Mouse (Mus musculus) erythroid progenitor cell, adult 5-6 weeks (primary cell): ENCODE data around the gene Rab15. TPM values are rescaled to one million over a fixed set of nuclear protein-coding genes. Genes with fewer than 3 reads are reported as not detected.
A peak's percentile ranks its signal among the peaks of the same experiment; 100 is the strongest.
"Not testable (repeated sequence)": the region's sequence is repeated elsewhere in the genome, so short reads cannot be mapped to it uniquely, and the experiment has no call there.

Experiments used
- ATAC-seq: replicated peaks from 2 replicates; pipeline ENCODE4 v1.8.0; 2016; ENCODE audit warnings: moderate number of reproducible peaks, mild to moderate bottlenecking, moderate TSS enrichment, inconsistent platforms; ENCODE audit not compliant: poor library complexity, low FRiP score, severe bottlenecking
- total RNA-seq, 2 experiments: library from RNA; stranded (forward) in 1 of 2; stranded (reverse) in 1 of 2; fragments of 150-400 nt in 1 of 2; fragments of 186-747, 209-891 nt in 1 of 2; gene quantifications; 2 replicates each; pipeline versions ENCODE4 v1.2.3 to v1.2.4; 2015 to 2017; ENCODE audit warnings: low replicate concordance in 2 of 2

Rab15 gene
- 0.36 TPM in 1 of 2 replicates, not detected in the other for total RNA-seq (2015; ENCODE audit: low replicate concordance)
- not detected in 2 replicates for total RNA-seq (2017; ENCODE audit: low replicate concordance)

DNA sequence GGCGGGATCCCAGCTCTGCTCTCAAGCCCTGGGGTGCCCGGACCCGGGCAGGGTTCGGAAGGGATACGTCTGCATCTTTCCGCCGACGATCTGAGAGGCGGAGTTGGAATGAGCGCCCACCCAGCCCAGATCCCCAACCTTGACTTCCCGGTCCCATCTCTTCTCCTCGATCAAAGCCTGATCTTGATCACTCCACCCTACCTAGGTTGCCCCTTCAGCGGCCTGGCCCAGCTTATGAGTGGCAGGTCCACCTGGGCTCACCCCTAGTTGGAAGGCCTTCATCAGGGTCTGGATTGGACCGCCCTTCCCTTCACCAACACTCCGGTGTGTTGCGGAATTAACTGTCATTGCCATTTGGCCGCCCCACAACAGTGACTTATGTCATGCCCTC is at the start of gene Rab15:
Rab15 (minus strand) TSS at position 258 of the 391 bp plus-strand sequence.
- no peak for ATAC-seq

DNA sequence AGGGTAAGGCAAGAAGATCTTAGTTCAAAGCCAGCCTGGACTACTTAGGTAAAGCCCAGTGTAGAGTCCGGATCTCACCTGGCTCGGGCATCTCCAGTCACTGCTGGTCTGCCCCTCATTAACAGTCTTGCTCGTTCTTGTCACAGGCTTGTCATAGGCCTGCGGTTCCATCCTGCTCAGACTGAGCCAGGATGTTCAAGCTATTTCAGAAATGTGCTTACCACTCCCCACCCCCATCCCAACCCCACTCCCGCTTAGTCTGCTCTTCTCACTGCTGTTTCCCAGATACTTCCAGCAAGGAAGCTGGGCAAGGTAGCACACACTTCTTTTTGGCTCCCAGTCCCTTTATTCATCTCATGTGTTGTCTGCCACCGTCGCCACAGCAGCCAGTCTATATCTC is 46.9 kb upstream of the Rab15 start:
- ATAC-seq = no peak

DNA sequence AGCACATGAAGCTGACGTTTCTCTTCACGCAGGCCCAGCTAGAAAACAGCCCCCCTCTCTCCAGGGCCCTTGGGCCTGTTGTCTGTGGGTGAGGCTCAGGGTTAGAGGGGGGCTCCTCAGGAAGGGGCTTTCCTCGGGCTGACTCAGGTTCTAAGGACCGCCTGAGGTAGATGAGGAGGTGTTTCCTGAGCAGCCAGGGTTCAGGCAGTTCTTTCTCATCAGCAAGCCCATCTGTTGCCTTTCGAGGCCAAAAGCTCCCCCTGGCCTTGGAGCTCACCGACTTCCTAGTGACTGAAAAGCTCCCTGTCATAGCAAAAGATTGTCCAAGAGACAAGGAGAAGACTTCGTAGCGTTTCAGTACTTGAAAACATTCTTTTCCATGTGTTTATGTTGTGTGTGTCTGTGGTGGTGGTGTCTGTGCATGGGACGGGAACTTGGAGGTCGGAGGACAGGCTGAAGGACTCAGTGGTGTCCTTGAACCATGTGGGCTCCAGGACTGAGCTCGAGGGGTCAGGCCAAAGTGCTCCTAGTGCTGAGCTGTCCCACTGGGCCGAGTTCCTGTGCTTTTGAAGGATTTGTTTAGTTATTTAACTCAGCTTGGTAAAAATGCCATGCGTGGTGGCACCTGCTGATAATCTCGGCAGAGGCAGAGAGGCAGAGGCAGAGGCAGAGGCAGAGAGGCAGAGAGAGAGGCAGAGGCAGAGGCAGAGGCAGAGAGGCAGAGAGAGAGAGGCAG is 45.9 kb upstream of the Rab15 start:
- no peak for ATAC-seq

DNA sequence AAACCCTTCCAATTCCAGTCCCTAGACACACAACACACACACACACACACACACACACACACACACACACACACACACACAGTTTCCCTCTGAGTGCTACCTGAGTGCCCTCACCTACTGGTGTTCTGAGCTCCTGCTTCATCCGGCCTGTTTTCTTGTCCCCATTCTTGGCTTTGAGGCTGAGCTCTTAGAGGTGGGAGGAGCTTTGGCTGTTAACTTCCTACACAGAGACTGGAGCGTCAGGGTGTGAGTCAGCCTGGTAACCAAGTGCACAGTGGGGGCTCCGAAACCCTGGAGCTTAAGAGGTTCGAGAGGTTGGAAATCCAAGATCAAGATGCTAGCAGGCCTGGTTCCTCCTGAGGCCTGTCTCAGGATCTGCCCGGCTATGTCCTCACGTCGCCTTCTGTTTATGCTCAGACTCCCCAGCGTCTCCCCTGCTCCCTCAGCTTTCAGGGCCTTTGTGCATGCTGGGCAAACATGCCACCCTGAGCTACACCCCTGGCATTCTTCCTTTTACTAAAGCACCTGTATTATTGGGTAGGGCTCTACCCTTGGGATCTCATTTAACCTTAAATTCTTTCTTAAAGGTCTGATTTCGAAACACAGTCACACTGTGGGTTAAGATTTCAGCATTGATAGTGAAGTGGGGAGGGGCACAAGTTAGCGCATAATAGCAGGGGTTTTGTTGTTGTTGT is 45.0 kb upstream of the Rab15 start:
- ATAC-seq = no peak

- ATAC-seq = no peak
These were observed 42.6 kb upstream of the Rab15 start for GRCm38 (mm10) chr12:76865266-76865665.

- ATAC-seq = no peak
These were observed 40.9 kb upstream of the Rab15 start for GRCm38 (mm10) chr12:76863651-76864050.

DNA sequence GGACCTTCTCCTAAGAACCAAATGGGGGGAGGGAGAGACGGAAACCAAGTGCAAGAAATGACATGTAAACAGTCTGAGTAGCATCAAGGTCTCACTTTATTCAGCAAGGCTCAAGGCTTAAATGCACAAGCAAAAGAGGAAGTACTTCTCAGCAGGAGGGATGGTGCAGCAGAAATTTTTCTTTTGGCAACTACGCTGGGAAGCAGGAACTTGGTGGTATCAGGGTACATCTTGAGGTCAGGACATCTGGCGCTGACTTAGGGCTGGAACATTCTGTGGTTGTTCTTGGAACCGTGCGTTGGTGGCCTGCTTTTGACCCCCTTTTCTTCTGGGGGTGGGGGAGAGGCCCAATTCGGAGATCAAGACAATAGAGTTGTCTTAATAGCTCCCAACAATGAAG is 36.1 kb upstream of the Rab15 start:
- not testable (repeated sequence) for ATAC-seq

- no peak for ATAC-seq
These were observed 34.4 kb upstream of the Rab15 start for GRCm38 (mm10) chr12:76857087-76857486.

DNA sequence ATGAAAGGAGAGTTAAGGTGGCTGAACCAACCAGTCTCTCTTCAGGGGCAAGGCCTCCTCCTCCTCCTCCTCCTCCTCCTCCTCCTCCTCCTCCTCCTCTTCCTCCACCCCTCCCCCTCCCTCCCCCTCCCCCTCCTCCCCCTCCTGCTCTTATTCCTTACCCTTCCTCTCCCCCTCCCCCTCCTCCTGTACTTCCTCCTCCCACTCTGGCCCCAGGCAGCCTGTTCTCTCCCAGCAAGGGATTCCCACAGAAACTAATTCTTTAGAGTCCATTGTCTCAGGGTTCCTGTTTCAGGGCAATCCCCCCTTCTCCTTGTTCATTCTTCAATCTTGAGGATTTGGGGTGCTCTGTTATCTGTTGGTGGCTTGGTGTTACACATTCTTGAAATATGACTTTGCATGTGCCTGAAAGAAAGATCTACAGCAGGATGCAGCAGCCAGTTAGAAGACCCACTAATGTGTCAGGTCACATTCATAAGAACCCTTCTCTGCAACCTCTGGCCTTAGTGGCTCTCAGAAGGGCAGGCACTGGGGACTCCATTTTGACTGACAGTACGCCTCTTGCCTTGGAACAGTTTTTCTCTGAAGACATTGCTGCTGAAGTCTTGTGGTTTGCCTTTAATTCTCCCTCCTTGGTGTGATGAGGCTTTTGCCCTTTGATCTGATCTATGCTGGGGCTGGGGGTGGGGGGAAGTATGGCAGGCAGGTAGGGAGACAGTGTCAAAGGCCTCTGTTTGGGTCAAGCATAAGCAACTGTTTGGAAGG is 30.9 kb upstream of the Rab15 start:
- no peak for ATAC-seq

GRCm38 (mm10) chr12:76852419-76852818 is 29.7 kb upstream of the Rab15 start:
- ATAC-seq = no peak

DNA sequence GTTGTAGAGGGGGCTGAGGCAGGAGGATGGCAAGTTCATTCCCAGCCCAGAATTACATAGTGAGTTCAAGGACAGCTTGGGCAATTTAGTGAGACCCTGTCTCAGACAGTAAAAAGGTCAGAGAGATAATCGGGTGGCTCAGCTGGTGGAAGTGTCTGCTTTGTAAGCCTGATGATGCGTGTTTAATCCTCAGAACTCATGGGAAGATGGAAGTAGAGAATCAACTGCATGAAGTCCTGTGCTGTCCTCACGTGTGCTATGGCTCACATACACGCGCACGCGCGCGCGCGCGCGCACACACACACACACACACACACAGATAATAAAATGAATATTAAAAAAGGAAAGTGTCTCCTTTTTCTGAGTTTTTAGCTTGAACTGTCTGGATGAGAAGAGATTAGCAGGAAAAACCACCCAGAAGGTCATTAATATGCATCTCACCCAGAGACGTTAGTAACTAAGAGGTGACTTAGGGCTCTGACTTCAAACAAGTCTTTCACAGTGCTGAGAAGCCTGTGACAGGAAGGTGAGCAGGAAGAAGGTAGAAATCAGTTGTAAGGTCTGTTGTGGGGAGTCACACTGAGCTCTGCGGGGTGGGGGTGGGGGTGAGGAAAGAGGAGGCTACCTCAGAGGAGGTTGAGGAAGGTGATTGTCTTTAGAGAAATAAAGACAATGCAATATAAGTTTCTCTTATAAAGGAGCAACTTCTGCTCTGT is 21.8 kb upstream of the Rab15 start:
- ATAC-seq = no peak

GRCm38 (mm10) chr12:76840081-76840480 is 17.4 kb upstream of the Rab15 start:
- no peak for ATAC-seq

- no peak for ATAC-seq
These were observed 16.6 kb upstream of the Rab15 start for GRCm38 (mm10) chr12:76839298-76839697.

DNA sequence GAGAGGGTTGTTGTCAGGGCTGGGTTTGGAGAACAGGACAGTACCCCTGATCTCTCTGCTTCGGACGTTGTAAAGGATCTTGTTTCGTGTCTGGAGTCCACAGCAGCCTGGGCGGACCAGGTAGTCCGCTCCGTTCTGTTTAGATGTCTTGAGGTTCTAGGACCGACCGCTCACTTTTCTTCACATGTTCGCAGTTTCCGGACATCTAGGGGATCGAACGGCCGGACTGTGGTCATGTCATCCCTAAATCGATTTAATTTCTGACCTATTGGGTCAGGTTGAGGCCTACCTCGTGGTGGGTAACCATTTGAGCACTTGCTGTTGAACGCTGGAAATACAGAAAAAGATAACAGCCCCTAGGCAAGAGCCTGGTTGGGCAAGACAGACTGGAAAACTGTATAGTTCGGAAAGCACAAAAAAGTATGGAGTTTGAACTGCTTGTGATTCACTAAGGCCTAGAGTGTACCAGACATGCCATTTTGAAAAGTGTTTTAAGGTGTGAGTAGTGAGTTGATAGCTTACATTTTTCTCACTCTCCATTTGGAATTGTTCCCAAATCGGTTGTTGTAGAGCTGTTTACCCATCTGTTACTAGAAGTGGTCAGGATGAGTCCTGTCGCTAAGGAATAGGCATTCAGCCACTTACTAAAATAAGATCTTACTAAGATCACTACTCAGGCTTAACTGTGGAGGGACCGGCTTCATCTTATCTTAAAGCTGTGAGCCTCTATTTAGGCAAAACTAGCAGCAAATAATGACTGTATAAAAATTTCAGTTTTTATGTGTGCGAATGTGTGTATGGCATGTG is 15.3 kb upstream of the Rab15 start:
- peak; percentile 59 for ATAC-seq

DNA sequence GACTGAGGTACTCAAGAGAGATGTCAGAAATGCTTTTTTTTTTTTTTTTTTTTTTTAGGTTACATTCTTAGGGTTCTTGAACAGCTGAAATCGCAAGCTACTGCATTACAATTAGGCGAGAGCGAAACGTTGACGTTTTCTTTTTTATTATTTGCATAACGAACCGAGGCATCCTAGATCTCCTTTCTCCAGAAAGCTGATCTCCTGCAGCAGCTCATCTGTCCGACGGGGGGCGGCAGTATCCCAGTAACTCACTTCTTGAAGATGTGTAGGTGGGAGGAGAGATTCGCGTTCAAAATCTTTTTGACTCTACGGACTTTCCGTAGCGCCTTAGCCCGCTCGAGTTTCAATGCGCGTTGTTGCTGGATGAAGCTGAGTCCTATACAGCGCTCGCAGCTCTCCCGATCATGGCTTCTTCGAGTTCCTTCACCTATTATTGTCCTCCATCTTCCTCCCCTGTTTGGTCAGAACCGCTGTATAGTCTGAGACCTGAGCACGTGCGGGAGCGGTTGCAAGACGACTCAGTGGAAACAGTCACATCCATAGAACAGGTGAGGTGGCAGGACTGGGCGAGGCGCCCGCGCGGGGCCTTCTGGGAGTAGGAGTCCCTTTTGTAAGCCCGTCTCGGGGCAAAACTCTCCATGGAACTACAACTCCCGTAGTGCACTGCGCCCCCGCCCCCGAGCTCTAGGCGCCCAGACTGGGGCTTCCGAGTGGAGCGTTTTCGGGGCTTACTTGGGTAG is 14.6 kb upstream of the Rab15 start:
- ATAC-seq = peak; percentile 96

GRCm38 (mm10) chr12:76832704-76833103 is 10.0 kb upstream of the Rab15 start:
- no peak for ATAC-seq

- no peak for ATAC-seq
These were observed 2.6 kb upstream of the Rab15 start for GRCm38 (mm10) chr12:76825283-76825682.

DNA sequence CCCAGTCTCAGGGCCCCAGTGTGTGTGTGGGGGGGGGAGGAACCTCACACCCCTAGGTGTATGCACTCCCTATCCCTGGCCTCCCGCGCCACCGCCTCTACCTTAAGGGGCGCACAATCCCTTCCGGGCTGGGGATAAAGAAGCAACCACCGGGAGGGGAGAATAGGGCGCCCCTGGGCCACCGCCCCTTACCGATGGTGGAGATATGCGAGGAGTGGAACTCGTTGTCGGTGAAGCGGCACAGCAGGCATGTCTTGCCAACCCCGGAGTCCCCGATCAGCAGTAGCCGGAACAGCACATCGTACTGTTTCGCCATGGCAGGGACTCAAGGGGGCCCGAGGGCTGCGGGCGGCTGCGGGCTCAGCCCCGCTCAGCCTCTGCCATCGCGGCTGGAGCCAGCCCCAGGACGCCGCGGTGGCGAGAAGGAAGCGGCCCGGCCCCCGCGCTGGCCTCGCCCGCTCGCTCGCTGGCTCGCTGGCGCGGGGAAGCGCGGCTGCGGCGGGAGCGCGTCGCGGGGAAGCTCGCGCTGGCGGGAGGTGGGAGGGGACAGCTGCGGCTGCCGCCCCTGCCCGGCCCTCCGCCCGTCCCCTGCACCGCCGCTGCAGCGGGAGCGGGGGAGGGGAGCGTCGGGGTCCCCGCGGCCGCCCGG is 582 bp downstream of the Rab15 start:
- no peak for ATAC-seq
